Mouse (Mus musculus): ENCODE measurements around the gene Itpr1. TPM values are rescaled to one million over a fixed set of nuclear protein-coding genes. Genes with fewer than 3 reads are reported as not detected.

The Itpr1 gene
- polyA plus RNA-seq, 1 experiment from 2014 or later: 7.3 TPM

GRCm38 (mm10) chr6:108456231-108457062 is 243.6 kb downstream of the Itpr1 start:
- Histone ChIP-seq H3K36me3 (ENCODE audit: inconsistent target) (no peaks in the 10 kb centered on the region), H3K27ac (no peak overlapping the region), H3K79me2 (ENCODE audit: inconsistent target) (no peaks in the 10 kb centered on the region), H3K4me3 (ENCODE audit: inconsistent target) (no peak overlapping the region)
- 86% methylated on average over 17 of the region's 18 CpGs for WGBS (ENCODE audit: missing documents)

- 51% methylated on average over 5 of the region's 5 CpGs for WGBS (ENCODE audit: missing documents)
- no peaks in the 10 kb centered on the region for H3K36me3 ChIP-seq (ENCODE audit: inconsistent target)
- no peak overlapping the region for H3K27ac ChIP-seq
Measured at GRCm38 (mm10) chr6:108457063-108457405, 244.1 kb downstream of the Itpr1 start.

GRCm38 (mm10) chr6:108457516-108458181 is 244.8 kb downstream of the Itpr1 start:
- H3K27ac ChIP-seq: no peak overlapping the region
- no peaks in the 10 kb centered on the region for H3K79me2 ChIP-seq (ENCODE audit: inconsistent target)
- 77% methylated on average over 14 of the region's 14 CpGs for WGBS (ENCODE audit: missing documents)
- H3K4me3 ChIP-seq (ENCODE audit: inconsistent target): no peak overlapping the region
- no peaks in the 10 kb centered on the region for H3K36me3 ChIP-seq (ENCODE audit: inconsistent target)

More at GRCm38 (mm10) chr6:108457063-108457405, 244.1 kb downstream of the Itpr1 start:
- no peaks in the 10 kb centered on the region for H3K79me2 ChIP-seq (ENCODE audit: inconsistent target)
- no peak overlapping the region for H3K4me3 ChIP-seq (ENCODE audit: inconsistent target)

GRCm38 (mm10) chr6:108458182-108458571 is 245.3 kb downstream of the Itpr1 start:
- WGBS (ENCODE audit: missing documents): 63% methylated on average over 2 of the region's 2 CpGs
- Histone ChIP-seq H3K36me3 (ENCODE audit: inconsistent target) (no peaks in the 10 kb centered on the region), H3K27ac (no peak overlapping the region), H3K4me3 (ENCODE audit: inconsistent target) (no peak overlapping the region), H3K79me2 (ENCODE audit: inconsistent target) (no peaks in the 10 kb centered on the region)

GRCm38 (mm10) chr6:108458826-108459225 is 245.9 kb downstream of the Itpr1 start:
- no peaks in the 10 kb centered on the region for H3K36me3 ChIP-seq (ENCODE audit: inconsistent target)
- H3K27ac ChIP-seq: no peak overlapping the region
- no peak overlapping the region for H3K4me3 ChIP-seq (ENCODE audit: inconsistent target)
- WGBS (ENCODE audit: missing documents): 95% methylated on average over 9 of the region's 11 CpGs
- H3K79me2 ChIP-seq (ENCODE audit: inconsistent target): no peaks in the 10 kb centered on the region

- Histone ChIP-seq H3K27ac (no peak overlapping the region), H3K4me3 (ENCODE audit: inconsistent target) (no peak overlapping the region), H3K36me3 (ENCODE audit: inconsistent target) (no peaks in the 10 kb centered on the region), H3K79me2 (ENCODE audit: inconsistent target) (no peaks in the 10 kb centered on the region)
- WGBS (ENCODE audit: missing documents): 96% methylated on average over 8 of the region's 8 CpGs
Measured at GRCm38 (mm10) chr6:108464308-108464979, 251.5 kb downstream of the Itpr1 start.

- no peak overlapping the region for H3K4me3 ChIP-seq (ENCODE audit: inconsistent target)
- H3K36me3 ChIP-seq (ENCODE audit: inconsistent target): no peaks in the 10 kb centered on the region
- H3K27ac ChIP-seq: no peak overlapping the region
- no peaks in the 10 kb centered on the region for H3K79me2 ChIP-seq (ENCODE audit: inconsistent target)
- 95% methylated on average over 5 of the region's 5 CpGs for WGBS (ENCODE audit: missing documents)
Measured at GRCm38 (mm10) chr6:108465159-108465558, 252.3 kb downstream of the Itpr1 start.

GRCm38 (mm10) chr6:108466061-108466531 is 253.2 kb downstream of the Itpr1 start:
- Histone ChIP-seq H3K36me3 (ENCODE audit: inconsistent target) (no peaks in the 10 kb centered on the region; the same call in 1 of the 2 replicates), H3K79me2 (ENCODE audit: inconsistent target) (no peaks in the 10 kb centered on the region), H3K4me3 (ENCODE audit: inconsistent target) (no peak overlapping the region), H3K27ac (no peak overlapping the region)
- 45% methylated on average over 8 of the region's 8 CpGs for WGBS (ENCODE audit: missing documents)

- no peaks in the 10 kb centered on the region; the same call in 1 of the 2 replicates for H3K36me3 ChIP-seq (ENCODE audit: inconsistent target)
- 97% methylated on average over 6 of the region's 6 CpGs for WGBS (ENCODE audit: missing documents)
Measured at GRCm38 (mm10) chr6:108467597-108467996, 254.7 kb downstream of the Itpr1 start.

GRCm38 (mm10) chr6:108468226-108468825 is 255.4 kb downstream of the Itpr1 start:
- no peak overlapping the region for H3K4me3 ChIP-seq (ENCODE audit: inconsistent target)
- 98% methylated on average over 3 of the region's 3 CpGs for WGBS (ENCODE audit: missing documents)
- H3K79me2 ChIP-seq (ENCODE audit: inconsistent target): no peaks in the 10 kb centered on the region
- no peak overlapping the region for H3K27ac ChIP-seq
- H3K36me3 ChIP-seq (ENCODE audit: inconsistent target): peaks cover 4% of the 10 kb centered on the region; the same call in 1 of the 2 replicates

More at GRCm38 (mm10) chr6:108467597-108467996, 254.7 kb downstream of the Itpr1 start:
- Histone ChIP-seq H3K4me3 (ENCODE audit: inconsistent target) (no peak overlapping the region), H3K27ac (no peak overlapping the region), H3K79me2 (ENCODE audit: inconsistent target) (no peaks in the 10 kb centered on the region)

GRCm38 (mm10) chr6:108471878-108472277 is 259.0 kb downstream of the Itpr1 start:
- H3K27ac ChIP-seq: no peak overlapping the region
- 71% methylated on average over 3 of the region's 3 CpGs for whole genome bisulfite sequencing (ENCODE audit: missing documents)
- H3K36me3 ChIP-seq (ENCODE audit: inconsistent target): peaks cover 8% of the 10 kb centered on the region; the same call in 1 of the 2 replicates
- no peaks in the 10 kb centered on the region for H3K79me2 ChIP-seq (ENCODE audit: inconsistent target)
- no peak overlapping the region for H3K4me3 ChIP-seq (ENCODE audit: inconsistent target)

GRCm38 (mm10) chr6:108472748-108473147 is 259.9 kb downstream of the Itpr1 start:
- Histone ChIP-seq H3K36me3 (ENCODE audit: inconsistent target) (peaks cover 8% of the 10 kb centered on the region; the same call in 1 of the 2 replicates), H3K4me3 (ENCODE audit: inconsistent target) (no peak overlapping the region), H3K79me2 (ENCODE audit: inconsistent target) (no peaks in the 10 kb centered on the region), H3K27ac (no peak overlapping the region)
- 97% methylated on average over 3 of the region's 3 CpGs for WGBS (ENCODE audit: missing documents)

- Histone ChIP-seq H3K27ac (peak overlapping the region; percentile 19), H3K4me3 (ENCODE audit: inconsistent target) (no peak overlapping the region), H3K36me3 (ENCODE audit: inconsistent target) (peaks cover 8% of the 10 kb centered on the region; the same call in 1 of the 2 replicates), H3K79me2 (ENCODE audit: inconsistent target) (no peaks in the 10 kb centered on the region)
- WGBS (ENCODE audit: missing documents): 5% methylated on average over 8 of the region's 8 CpGs
Measured at GRCm38 (mm10) chr6:108476797-108477235, 263.9 kb downstream of the Itpr1 start.

GRCm38 (mm10) chr6:108477602-108478001 is 264.7 kb downstream of the Itpr1 start:
- Histone ChIP-seq H3K27ac (peak overlapping the region; percentile 19; the same call in 1 of the 2 replicates), H3K79me2 (ENCODE audit: inconsistent target) (no peaks in the 10 kb centered on the region), H3K4me3 (ENCODE audit: inconsistent target) (no peak overlapping the region), H3K36me3 (ENCODE audit: inconsistent target) (peaks cover 8% of the 10 kb centered on the region; the same call in 1 of the 2 replicates)
- 74% methylated on average over 6 of the region's 6 CpGs for WGBS (ENCODE audit: missing documents)

Data from macrophage (primary cell).